Mouse (Mus musculus): ENCODE data around the gene Mrto4. TPM values are rescaled to one million over a fixed set of nuclear protein-coding genes. Genes with fewer than 3 reads are reported as not detected.
"Not testable (repeated sequence)": the region's sequence is repeated elsewhere in the genome, so short reads cannot be mapped to it uniquely, and the experiment has no call there.

The Mrto4 gene
- 10 to 100 TPM; 26.8 to 28.6 TPM for total RNA-seq (2021)

DNA sequence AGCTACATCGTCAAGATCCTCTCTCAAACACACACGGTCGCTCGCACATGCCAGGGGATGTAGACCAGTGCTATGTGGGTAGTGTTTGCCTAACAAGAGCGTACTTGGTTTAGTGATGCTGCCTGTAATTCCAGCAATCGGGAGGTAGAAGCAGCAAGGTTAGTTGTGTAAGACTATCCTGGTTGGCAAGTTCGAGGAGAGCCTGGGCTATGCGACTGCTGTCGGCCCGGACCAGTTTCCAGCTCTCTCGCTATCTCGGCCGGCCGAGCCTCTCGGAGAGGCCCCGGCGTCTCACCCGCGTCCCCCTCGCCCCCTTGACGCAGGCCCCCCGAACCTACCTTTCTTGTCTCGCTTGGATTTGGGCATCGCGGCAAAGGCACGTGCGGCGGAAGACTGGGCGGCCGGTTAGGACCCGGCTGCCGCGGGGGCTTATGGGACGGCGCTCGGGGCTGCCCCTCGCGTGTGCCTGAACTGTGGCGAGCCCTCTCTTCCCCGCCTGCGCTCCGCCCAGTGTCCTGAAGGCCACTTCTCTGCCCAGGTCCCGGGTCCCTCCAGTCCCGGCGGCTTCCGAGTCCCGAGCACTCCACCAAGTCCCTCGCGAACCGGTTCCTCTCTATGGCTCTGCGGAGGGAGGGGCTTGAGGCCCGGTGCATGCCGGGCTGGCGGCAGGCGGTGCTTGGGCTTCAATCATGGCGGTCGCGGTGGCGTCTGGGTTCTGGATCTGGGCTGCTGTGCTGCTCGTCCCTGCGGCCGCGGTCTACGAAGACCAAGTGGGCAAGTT, at the start of gene Mrto4, which contains the start of the genes Emc1 and Ubr4:
Gene Mrto4, minus strand, starts transcription at position 646 of the 781 bp plus-strand sequence.
Gene Emc1, plus strand, starts transcription at position 657 of the 781 bp plus-strand sequence.
Gene Ubr4, plus strand, starts transcription at position 679 of the 781 bp plus-strand sequence.
- intact Hi-C loops (cut with DNase I) = loop anchor here (1.0 kb wide), 1 partner anchor 28 kb away; no protein-coding TSS in a partner anchor
- peak; percentile 82 to 89 for DNase-seq

DNA sequence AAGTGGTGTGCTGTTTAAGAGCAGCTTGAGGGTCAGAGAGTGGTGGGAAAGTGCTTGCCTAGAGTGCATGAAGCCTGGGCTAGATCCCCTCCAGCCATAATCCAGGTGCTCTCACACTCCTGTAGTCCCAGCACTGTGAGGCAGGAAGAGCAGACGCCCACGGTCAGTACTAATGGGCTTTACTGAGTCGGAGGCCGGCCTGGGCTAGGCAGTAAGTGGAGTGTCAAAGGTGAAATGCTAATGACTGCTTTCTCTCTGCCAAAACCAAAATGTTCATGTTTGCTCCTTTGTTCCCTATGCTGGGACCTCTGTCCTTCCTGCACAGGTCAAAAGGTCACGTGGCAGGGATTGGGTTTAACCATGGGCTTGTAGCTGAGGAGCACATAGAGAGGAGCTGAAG, 48.1 kb upstream of the Mrto4 start:
- intact Hi-C loops (cut with DNase I) = no loop called here

DNA sequence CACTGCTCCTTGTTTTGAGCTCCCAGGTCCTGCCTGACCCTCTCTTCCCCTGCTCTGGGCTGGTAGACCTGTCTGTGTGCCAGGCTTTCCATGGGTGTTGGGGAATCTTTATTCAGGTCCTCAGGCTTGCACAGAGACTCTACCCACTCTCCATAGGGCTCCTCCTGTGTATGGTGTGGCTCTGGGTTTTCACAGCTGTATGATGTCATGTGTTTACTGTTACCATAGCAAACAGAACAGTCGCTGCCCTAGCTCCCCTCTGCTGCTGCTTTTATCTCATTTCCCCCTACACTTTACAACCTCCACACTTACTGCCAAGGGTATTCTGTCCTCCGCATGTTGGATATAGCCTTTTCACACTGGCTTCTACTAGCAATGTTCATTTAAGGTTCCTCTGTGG, 43.1 kb upstream of the Mrto4 start:
- no peak for DNase-seq
- intact Hi-C loops (cut with DNase I) = no loop called here

More for the DNA sequence above, 48.1 kb upstream of the Mrto4 start:
- DNase-seq = no peak

DNA sequence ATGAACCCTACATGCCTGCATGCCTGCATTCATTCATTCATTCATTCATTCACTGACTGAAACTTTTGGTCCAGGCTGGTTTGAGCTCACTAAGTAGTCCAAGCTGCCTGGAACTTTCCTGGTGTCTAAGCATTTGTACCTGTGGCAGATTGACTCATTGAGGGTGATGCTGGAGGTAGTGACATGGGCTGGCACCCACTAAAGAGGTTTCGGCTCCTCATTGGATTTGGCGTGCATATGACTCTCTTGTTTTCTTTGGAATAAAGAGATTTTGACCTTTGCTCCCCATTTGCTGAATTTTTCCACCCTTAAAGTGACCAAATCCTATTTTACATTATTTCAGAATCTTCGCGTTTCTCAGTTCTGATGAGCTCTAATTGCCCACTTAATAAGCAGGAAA, 37.2 kb upstream of the Mrto4 start:
- no peak for DNase-seq
- intact Hi-C loops (cut with DNase I) = no loop called here

DNA sequence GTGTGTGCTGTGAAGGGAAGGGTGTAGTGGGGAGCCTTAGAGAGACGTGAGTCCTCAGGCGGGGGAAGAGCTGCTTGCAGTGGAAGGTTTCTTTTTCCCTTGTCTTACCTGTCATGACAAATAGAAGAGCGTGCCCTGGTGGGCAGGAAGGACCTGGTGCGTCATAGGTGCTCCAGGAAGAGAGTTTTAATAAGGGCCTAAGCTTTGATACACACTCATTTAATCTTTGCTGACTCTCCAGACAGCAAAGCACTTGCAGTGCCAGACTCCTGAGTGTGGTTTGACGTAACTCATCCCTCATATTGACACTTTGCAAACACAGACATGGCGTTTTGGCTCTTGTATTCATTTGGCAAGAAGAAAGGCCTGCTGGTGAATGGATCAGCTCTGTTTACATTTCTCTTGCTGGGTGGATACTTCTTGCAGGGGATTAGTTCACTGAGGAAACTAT, 34.5 kb upstream of the Mrto4 start:
- intact Hi-C loops (cut with DNase I) = no loop called here
- no peak for DNase-seq

DNA sequence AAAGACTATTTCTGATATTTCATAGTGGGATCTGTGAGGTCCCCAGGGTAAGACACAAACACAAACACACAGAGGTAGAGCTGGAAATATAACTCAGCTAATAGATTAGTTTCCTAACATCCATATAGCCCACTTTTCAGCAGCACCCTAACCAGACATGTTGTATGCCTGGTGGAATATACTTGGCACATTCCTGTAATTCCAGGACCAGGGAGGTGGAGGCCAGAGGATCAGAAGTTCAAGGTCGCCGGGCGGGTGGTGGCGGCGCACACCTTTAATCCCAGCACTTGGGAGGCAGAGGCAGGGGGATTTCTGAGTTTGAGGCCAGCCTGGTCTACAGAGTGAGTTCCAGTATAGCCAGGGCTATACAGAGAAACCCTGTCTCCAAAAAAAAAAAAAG, 33.5 kb upstream of the Mrto4 start:
- DNase-seq; intact Hi-C loops (cut with DNase I): not testable (repeated sequence)

DNA sequence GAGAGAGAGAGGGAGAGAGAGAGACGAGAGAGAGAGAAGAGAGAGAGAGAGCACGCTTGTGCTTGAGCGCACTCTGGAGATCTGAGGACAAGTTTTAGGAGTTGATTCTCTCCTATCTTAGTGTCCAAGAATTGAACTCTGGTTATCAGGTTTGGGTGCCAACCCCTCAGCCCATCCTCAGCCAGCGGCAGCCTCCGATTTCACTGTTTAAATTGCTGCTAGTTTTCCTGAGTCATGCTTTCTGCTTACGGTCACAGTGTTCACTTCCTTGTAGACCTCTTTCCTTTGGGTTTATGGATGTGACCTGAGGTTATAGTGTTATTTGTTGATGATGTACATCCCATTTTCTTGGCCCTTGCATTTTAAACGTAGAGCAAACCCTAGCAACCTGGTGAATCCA, 29.9 kb upstream of the Mrto4 start:
- intact Hi-C loops (cut with DNase I) = no loop called here
- no peak for DNase-seq

DNA sequence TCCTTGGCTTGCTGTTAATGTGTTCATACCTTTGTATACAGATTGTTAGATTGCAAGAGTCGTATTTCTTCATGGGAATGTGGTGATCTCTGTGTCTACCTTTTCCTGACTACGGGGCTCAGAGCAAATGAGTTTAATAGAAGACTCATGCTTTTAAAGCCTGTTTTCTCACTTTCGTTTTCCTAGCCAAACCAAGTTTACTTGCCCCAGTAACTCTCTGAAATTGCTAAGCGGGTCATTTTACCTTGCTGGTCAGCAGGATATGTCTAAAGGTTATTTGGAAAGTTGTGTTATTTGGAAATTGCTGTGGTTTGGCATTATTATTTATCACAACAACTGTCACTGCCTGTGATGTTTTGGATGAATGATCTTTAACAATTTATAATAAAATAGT, 29.1 kb upstream of the Mrto4 start:
- DNase-seq = no peak
- intact Hi-C loops (cut with DNase I) = no loop called here

DNA sequence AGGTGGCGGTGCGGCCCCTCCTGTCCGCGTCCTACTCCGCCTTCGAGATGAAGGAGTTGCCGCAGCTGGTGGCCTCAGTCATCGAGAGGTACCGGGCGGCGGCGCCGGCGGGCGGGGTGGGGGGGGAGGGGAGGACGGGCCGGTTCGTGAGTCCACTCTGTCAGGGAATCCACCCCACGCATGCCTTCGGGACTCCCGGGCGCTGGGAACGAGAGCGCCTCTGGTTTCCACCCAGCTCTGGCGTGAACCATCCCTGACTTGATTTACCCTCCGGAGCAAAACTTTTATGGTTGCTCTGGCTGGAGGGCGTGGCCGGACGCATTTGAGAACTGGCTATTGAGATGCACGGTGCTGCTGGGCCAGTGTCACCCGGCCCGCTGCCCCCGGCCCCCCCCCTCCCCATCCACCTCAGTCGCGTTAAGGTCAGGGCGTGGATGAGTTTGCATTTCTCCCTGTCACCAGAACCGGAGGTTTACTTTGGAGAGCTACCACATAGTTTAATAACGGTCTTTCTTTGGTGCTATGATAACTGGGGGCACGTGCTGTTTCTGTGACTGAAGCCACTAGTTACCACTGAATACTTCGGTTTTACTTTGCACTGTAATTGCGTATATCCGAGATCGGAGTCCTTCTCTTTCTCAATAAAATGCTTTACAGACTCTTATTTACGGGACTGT, 28.5 kb upstream of the Mrto4 start:
- intact Hi-C loops (cut with DNase I) = loop anchor here (1.0 kb wide), 1 partner anchor 29 kb away; the partner anchor contains the start of genes Emc1, Mrto4 and Ubr4

DNA sequence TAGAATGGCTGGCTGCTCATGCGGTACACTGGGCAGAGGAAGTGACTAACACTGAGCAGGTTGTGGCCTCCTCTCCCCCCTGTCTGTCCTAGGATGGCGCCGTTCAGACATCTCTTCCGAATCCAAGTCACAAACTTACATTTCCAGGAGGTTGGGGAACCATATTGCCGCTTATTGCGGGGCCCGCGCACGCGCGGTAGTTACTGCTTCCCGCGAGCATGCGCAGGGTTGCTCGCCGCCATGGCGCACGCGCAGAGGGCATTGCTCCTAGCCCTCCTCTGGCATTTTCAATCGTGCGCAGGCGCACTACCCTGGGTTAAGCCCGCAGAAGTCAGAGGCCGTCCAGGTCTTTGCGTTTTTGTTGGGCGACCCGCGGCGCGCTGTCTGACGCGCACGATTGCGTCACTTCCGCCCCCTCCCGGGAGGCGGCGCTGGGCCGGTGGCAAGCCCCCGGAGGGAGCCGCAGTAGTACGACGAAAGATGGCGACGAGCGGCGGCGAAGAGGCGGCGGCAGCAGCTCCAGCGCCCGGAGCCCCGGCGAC, 27.9 kb upstream of the Mrto4 start:
- intact Hi-C loops (cut with DNase I) = loop anchor here (1.0 kb wide), 1 partner anchor 28 kb away; the partner anchor contains the start of genes Emc1, Mrto4 and Ubr4
- DNase-seq = peak; percentile 100

More for the DNA sequence above, 28.5 kb upstream of the Mrto4 start:
- no peak for DNase-seq

DNA sequence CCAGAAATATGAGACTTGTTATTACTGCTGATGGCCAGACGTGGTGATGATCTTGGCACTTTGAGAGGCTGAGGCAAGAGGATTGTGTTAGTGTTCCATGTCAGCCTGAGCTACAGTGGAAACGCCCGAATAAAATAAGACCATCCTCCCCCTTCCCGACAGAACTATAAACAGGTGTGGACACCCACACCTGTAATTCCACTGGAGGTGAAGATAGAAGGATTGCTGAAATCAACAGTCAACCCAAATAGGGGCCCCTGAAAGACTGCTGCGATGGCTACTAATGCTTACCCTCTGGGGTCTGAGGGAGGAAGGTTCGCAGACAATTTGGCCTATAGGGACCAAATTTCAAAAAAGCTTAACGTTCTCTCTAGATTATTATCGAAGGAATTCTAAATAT, 27.3 kb upstream of the Mrto4 start:
- intact Hi-C loops (cut with DNase I) = loop anchor here (1.0 kb wide), 1 partner anchor 27 kb away; the partner anchor contains the start of genes Emc1, Mrto4 and Ubr4
- no peak for DNase-seq

DNA sequence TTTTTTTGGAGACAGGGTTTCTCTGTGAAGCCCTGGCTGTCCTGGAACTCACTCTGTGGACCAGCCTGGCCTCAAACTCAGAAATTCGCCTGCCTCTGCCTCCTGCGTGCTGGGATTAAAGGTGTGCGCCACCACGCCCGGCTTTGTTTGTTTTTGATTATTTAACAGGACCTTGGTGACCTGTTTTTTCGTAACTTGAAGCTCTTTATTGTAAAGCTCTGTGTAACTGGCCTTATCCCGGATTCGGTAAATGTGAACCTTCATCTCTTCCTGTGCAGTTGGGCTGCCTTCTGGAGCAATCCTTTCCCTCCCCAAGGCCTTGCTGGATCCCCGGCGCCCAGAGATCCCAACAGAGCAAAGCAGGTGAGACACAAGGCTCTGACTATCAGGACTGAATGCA, 21.2 kb upstream of the Mrto4 start:
- intact Hi-C loops (cut with DNase I) = no loop called here
- no peak for DNase-seq

DNA sequence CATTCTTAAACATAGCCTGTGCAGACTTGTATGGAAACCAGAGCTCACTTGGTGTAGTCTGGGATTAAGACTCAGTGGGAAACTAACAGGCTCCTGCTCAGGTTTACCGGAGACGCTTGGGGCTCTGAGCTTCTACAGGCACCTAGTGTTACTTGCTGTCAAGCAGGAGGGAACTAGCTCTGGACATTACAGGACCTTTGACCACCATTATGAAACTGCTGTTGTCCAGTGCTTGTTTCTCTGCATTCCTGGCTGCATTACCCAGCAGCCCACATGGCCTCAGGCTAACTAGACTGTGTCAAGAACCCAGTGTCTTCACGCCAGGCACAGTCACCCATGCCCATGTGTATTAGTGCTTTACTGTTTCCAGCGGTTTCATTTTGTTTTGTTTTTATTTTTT, 20.8 kb upstream of the Mrto4 start:
- intact Hi-C loops (cut with DNase I) = no loop called here
- DNase-seq = no peak

DNA sequence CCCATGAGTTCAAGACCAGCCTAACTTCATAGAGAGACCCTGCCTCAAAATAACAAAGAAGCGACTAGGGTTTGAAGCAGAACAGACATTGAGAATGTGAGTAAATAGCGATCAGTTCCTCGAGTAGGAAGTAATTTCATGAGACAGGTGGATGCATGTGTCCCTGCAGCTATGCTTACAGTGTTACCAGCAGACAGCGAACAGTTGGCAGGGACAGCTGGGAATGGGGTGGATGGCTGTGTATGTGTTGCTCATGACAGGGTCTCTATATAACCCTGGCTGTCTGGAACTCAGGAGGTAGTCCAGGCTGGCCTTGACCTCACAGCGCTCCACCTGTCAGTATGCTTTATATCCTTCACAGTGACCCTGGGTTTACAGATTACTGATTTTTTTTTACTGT, 15.7 kb upstream of the Mrto4 start:
- DNase-seq = no peak
- intact Hi-C loops (cut with DNase I) = no loop called here

DNA sequence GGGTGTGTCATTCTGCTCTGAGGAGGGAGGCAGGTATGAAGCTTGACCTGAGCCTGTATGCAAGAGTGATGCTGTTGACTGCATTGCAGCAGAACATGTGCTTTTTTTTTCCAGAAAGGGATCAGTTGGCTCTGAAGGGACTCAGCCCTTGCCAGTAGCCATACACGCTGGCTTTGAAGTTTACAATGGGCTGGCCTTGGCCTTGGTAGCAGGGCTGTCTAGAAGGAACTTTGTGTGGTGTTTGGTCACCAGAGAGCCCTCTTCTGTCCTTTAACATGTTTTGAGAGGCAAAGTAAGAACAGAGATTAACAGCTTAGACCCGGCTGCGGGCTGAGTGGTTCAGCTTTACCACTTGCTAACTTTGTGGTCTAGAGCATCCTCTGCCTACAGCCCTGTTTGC, 15.0 kb upstream of the Mrto4 start:
- intact Hi-C loops (cut with DNase I) = no loop called here
- DNase-seq = no peak

DNA sequence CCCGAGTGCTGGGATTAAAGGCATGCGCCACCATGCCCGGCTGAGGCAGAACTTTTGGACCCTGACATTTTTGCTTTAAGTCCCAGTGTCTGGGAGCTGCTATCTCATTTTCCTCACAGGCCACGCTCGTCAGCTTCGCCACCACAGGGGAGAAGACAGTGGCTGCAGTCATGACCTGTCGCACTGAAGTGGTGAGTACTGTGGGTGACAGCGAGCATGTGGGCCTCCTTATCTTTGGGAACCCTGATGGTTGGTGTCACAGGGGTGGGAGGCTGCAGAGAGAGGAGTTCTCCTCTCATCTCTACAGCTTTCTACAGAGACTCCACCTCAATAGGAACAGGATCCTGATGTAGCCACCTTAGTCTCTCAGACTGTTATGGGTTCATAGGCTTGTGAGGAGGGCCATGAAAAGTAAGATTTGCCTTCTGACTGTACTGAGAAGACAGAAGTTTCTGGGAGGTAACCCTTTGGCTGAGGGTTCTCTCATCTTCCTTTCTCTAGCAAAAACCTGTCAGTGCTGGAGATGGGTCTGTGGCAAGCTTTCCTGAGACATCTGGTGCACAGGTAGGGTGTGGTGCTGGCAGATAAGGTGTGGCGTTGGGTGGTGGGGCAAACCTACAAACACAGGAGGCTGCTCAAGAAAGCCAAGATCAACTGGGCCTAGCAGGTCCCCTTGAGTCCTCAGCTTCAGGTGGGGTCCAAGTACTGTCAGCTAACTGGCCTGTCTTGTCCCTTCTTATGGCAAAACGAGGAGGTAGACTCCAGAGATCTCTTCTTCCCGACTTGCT, 8.6 kb upstream of the Mrto4 start:
- intact Hi-C loops (cut with DNase I) = no loop called here

DNA sequence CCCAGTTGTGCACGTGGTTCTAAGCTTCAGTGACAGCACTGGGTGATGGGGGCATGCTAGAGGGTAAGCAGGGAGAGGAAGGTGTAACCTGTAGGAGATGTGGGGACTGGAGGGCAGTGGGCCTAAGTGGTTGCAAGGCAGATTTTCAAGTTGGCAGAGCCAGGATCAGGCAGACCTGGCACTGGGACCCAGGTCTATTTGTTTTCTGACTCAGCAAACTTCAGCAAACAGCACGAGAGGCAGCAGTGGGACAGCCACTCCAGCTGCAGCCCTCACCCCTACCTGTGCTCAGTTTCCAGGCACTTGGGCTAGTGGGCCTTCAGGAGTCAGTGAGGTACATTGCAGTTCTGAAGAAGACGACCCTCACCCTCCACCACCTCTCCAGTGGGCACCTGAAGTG, 4.8 kb upstream of the Mrto4 start:
- intact Hi-C loops (cut with DNase I) = no loop called here

More for the DNA sequence above, 8.6 kb upstream of the Mrto4 start:
- DNase-seq = no peak

DNA sequence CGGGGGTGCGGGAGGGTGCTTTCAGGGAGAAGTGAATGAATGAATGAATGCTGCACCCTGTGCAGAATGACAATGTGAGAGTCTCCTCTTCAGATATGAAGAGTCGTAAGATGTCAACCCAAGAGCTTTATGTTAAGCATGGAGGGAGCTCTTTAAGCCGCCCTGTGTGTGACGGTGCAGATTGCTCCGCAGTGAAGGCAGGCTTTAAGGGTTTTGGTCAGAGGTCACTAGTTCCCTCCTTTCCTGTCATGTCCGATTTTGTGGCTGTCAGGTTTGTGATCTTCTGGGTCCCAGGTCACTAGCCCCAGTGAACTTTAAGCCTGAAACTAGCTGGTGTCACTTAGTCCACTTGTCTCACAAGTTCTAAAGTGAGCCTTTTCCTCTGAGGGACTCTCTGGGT, 456 bp upstream of the Mrto4 start:
- intact Hi-C loops (cut with DNase I) = loop anchor here (1.0 kb wide), 1 partner anchor 27 kb away; no protein-coding TSS in a partner anchor
- DNase-seq = no peak

More for the DNA sequence above, 4.8 kb upstream of the Mrto4 start:
- DNase-seq = no peak

DNA sequence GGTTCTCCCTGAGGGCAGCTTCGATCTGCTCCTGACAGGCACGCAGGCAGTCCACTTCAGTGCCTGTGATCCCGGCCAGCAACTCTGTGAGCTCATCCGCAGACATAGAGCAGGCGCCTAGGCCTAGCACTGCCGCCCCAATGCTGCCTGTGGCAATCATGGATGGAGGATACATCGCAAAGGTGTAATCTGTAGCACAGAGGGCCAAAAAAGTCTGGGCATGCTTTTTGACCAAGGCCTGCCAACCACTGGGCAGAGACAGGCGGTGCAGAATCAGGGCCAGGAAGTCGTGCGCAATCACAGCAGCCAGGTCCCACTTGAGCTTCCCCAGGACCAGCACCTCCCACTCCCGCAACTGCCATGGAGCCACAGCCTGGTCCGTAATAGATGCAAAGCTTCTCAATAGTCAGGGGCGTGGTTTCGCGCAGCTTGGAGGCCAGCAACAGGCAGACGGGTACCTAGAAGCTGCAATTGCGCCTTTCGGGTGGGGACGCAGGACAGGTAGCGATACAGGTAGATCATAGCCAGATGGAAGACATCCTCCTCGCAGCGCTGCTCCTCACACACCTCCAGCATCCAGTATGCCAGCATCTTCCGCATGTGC, 6.9 kb downstream of the Mrto4 start:
- intact Hi-C loops (cut with DNase I) = no loop called here
- no peak for DNase-seq

DNA sequence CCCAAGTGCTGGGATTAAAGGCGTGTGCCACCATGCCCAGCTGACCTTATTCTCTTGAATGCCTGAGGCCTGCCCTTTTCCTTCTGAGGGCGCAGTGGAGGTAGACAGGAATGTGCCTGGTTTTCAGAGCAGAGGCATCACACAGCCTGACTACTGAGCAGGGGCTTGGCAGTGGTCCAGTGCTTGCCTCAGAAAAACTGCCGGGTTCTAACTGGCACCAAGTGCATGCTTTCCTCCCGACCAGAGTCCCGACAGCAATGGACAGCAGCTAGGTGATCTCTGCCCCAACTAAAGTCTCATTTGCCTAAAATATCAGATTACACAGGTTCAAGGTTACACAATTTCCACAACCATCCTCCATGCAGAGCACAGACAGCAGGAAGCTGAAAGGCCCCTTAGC, 8.7 kb downstream of the Mrto4 start:
- no peak for DNase-seq
- intact Hi-C loops (cut with DNase I) = no loop called here

Data from heart, postnatal 36 days (tissue).